ENCODE assay signal across 23 mouse cellular contexts in the genomic region with DNA sequence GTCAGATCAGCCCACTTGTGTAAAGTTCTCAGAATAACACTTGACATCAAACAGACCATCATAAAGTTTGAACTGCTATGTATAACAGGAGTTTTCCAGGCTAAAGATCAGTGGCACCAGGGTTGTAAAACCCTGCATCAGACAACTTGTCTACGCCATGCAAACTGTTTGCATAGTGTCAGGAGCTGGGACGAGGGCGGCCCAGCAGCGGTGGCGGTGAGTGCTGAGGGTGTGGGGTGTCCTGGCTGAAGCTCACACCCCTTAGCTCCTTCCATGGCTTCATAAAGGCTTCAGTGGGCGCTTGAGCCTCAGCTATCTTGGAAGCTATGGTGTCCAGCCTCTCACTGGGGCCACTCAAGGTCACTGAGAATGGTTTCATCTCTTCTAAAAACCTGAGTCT. TPM values are rescaled to one million over a fixed set of nuclear protein-coding genes. Genes with fewer than 3 reads are reported as not detected.
DNase-seq lines count a peak whose midpoint lies in the region; ATAC-seq and TF ChIP-seq lines count a peak whose summit lies in the region.
"Had no signal": no experiment of that assay in that cellular context is flagged by ENCODE, and none has a peak within 500 bp of the region (broad histone marks: within the 10 kb centered on the region; RNA-seq: fewer than 3 reads in every experiment).

No protein-coding gene starts in this region.

- no peak overlapping the region for H3K4me2 ChIP-seq in kidney, embryonic 15.5 days
- H3K4me2 ChIP-seq in lung, postnatal 0 days (replicated peaks; ENCODE audit: low read depth, low read length): no peak overlapping the region
- H3K4me2 ChIP-seq in stomach, postnatal 0 days (replicated peaks; ENCODE audit: low read depth): no peak overlapping the region
- H3K4me2 ChIP-seq: embryonic facial prominence, embryonic 15.5 days; heart, embryonic 12.5 days; hindbrain, embryonic 15.5 days had no signal

- TF ChIP-seq EP300 in lung, postnatal 0 days (IDR thresholded peaks at IDR 0.05): no peak
- TF ChIP-seq EP300 in stomach, postnatal 0 days (optimal IDR thresholded peaks at IDR 0.05): no peak

- no peak for TF ChIP-seq POLR2A in kidney, adult 2 months (IDR thresholded peaks at IDR 0.05; ENCODE audit: low read depth, low read length)

- no peaks in the 10 kb centered on the region for H3K27me3 ChIP-seq in kidney, adult 2 months (replicated peaks; ENCODE audit: control insufficient read depth, insufficient read depth, low read length)
- no peaks in the 10 kb centered on the region for H3K27me3 ChIP-seq in kidney, embryonic 15.5 days
- no peaks in the 10 kb centered on the region for H3K27me3 ChIP-seq in lung, postnatal 0 days (replicated peaks; ENCODE audit: insufficient read depth, low read length)
- H3K27me3 ChIP-seq in stomach, postnatal 0 days (ENCODE audit: control insufficient read depth, insufficient read depth, low read length): no peaks in the 10 kb centered on the region
- H3K27me3 ChIP-seq: embryonic facial prominence, embryonic 15.5 days; heart, embryonic 12.5 days; hindbrain, embryonic 15.5 days; Patski had no signal

- 83% methylated on average over 6 of the region's 6 CpGs for WGBS in kidney, adult 2 months
- WGBS in kidney, embryonic 15.5 days: 66% methylated on average over 6 of the region's 6 CpGs
- WGBS in lung, postnatal 0 days: 58% methylated on average over 6 of the region's 6 CpGs
- 13% methylated on average over 6 of the region's 6 CpGs for WGBS in large intestine, adult 2 months
- 75% methylated on average over 6 of the region's 6 CpGs for WGBS in stomach, postnatal 0 days

- H3K9ac ChIP-seq in kidney, embryonic 15.5 days: no peak overlapping the region
- no peak overlapping the region for H3K9ac ChIP-seq in lung, postnatal 0 days (replicated peaks; ENCODE audit: low read depth)
- H3K9ac ChIP-seq in stomach, postnatal 0 days (ENCODE audit: low read length): no peak overlapping the region
- H3K9ac ChIP-seq: embryonic facial prominence, embryonic 15.5 days; heart, embryonic 12.5 days; hindbrain, embryonic 15.5 days had no signal

- H3K4me1 ChIP-seq in kidney, adult 2 months (ENCODE audit: control insufficient read depth, insufficient read depth, low read length): peaks cover 36% of the 10 kb centered on the region
- H3K4me1 ChIP-seq in kidney, embryonic 15.5 days: peaks cover 37% of the 10 kb centered on the region
- no peaks in the 10 kb centered on the region for H3K4me1 ChIP-seq in lung, postnatal 0 days (ENCODE audit: insufficient read depth, low read depth, low read length)
- H3K4me1 ChIP-seq in stomach, postnatal 0 days (replicated peaks; ENCODE audit: control insufficient read depth, insufficient read depth): no peaks in the 10 kb centered on the region
- H3K4me1 ChIP-seq: embryonic facial prominence, embryonic 15.5 days; hindbrain, embryonic 15.5 days had no signal

- no peak for DNase-seq in kidney, adult 2 months
- DNase-seq in lung, postnatal 0 days (ENCODE audit: low spot score): no peak
- no peak for DNase-seq in lung, adult 18-20 months
- peak; percentile 87 for DNase-seq in large intestine, adult 2 months (ENCODE audit: low read depth, low spot score)
- DNase-seq in stomach, postnatal 0 days (ENCODE audit: low spot score): peak; percentile 38
- no peak for DNase-seq in spleen, postnatal 14 days (ENCODE audit: low spot score in 2 of 2)
- no peak for DNase-seq in MN1 (ENCODE audit: low spot score)
- DNase-seq: adrenal gland, postnatal 25 days; cerebellum, adult 18-20 months; cerebellum, adult 9-11 months; cerebellum, postnatal 36 days; gastrocnemius, postnatal 36 days; heart, adult 2 months had no signal

- no peaks in the 10 kb centered on the region for H3K9me3 ChIP-seq in kidney, embryonic 15.5 days (replicated peaks)
- no peaks in the 10 kb centered on the region for H3K9me3 ChIP-seq in lung, postnatal 0 days (ENCODE audit: low read length)
- H3K9me3 ChIP-seq in stomach, postnatal 0 days (ENCODE audit: control insufficient read depth, low read length): no peaks in the 10 kb centered on the region
- H3K9me3 ChIP-seq: embryonic facial prominence, embryonic 15.5 days; forebrain, embryonic 10.5 days; heart, embryonic 12.5 days; hindbrain, embryonic 10.5 days; hindbrain, embryonic 15.5 days had no signal

- ATAC-seq in kidney, embryonic 15.5 days (replicated peaks; ENCODE audit: low FRiP score): no peak
- peak; percentile 19 for ATAC-seq in lung, postnatal 0 days
- ATAC-seq in stomach, postnatal 0 days (ENCODE audit: low FRiP score, low TSS enrichment): peak; percentile 58
- ATAC-seq: activated CD4-positive, CD25-positive, alpha-beta regulatory T cell, adult 4 months; forebrain, embryonic 14.5 days; Patski had no signal

- peak overlapping the region; percentile 25; the same call in 1 of the 2 replicates for H3K27ac ChIP-seq in kidney, adult 2 months (ENCODE audit: insufficient read depth, low read depth, low read length)
- H3K27ac ChIP-seq in kidney, embryonic 15.5 days: no peak overlapping the region
- no peak overlapping the region for H3K27ac ChIP-seq in lung, postnatal 0 days (ENCODE audit: low read length)
- H3K27ac ChIP-seq in stomach, postnatal 0 days (replicated peaks): no peak overlapping the region
- H3K27ac ChIP-seq: embryonic facial prominence, embryonic 15.5 days; heart, adult 2 months; hindbrain, embryonic 15.5 days had no signal

- H3K36me3 ChIP-seq in kidney, adult 2 months (ENCODE audit: control insufficient read depth, insufficient read depth, low read length): no peaks in the 10 kb centered on the region
- H3K36me3 ChIP-seq in kidney, embryonic 15.5 days: no peaks in the 10 kb centered on the region
- H3K36me3 ChIP-seq in lung, postnatal 0 days (ENCODE audit: insufficient read depth, low read length): no peaks in the 10 kb centered on the region
- no peaks in the 10 kb centered on the region for H3K36me3 ChIP-seq in stomach, postnatal 0 days (ENCODE audit: control insufficient read depth, insufficient read depth, low read length)
- H3K36me3 ChIP-seq: embryonic facial prominence, embryonic 15.5 days; forebrain, embryonic 10.5 days; heart, embryonic 12.5 days; hindbrain, embryonic 10.5 days; hindbrain, embryonic 15.5 days had no signal

- TF ChIP-seq CTCF in kidney, adult 2 months (conservative IDR thresholded peaks at IDR 0.05; ENCODE audit: insufficient read depth, insufficient read length, low read depth, low read length): no peak
- TF ChIP-seq CTCF in lung, postnatal 0 days (IDR thresholded peaks at IDR 0.05): no peak
- no peak for TF ChIP-seq CTCF in stomach, postnatal 0 days (IDR thresholded peaks at IDR 0.05; ENCODE audit: low read depth)

- no peak overlapping the region for H3K4me3 ChIP-seq in kidney, adult 2 months (ENCODE audit: insufficient read depth, low read depth, low read length)
- no peak overlapping the region for H3K4me3 ChIP-seq in kidney, embryonic 15.5 days (replicated peaks)
- H3K4me3 ChIP-seq in lung, postnatal 0 days (ENCODE audit: low read depth, low read length): no peak overlapping the region
- no peak overlapping the region for H3K4me3 ChIP-seq in stomach, postnatal 0 days (ENCODE audit: low read depth, low read length)
- H3K4me3 ChIP-seq: embryonic facial prominence, embryonic 15.5 days; erythroblast, embryonic 14.5 days; forebrain, embryonic 10.5 days; heart, adult 2 months; heart, embryonic 12.5 days; hindbrain, embryonic 10.5 days; hindbrain, embryonic 15.5 days had no signal

RNA-seq across cellular contexts. Expression of a gene that starts 55.2 kb away (rescaled TPM):
- 30.0 and 31.6 TPM in 2 replicates for polyA plus RNA-seq in kidney, adult 2 months (2012; rRNA removed)
- polyA plus RNA-seq in kidney, embryonic 15.5 days (2015; fragmentation: Nextera tagmentation; extraction: Ambion mirVana): 26.7 and 28.8 TPM in 2 replicates
- 12.9 and 14.4 TPM in 2 replicates for polyA plus RNA-seq in lung, postnatal 0 days (2015; fragmentation: Nextera tagmentation; extraction: Ambion mirVana)
- polyA plus RNA-seq in large intestine, adult 2 months (2012; rRNA removed): 21.6 and 33.7 TPM in 2 replicates
- polyA plus RNA-seq in stomach, postnatal 0 days (2015; fragmentation: Nextera tagmentation; extraction: Ambion mirVana): 23.0 TPM in 2 replicates

Comparison
In these comparisons a context has a peak if more than half of its experiments do, and no peak if none do; other contexts are left out.
1. DNase-seq: peak in large intestine, adult 2 months (single experiment) and stomach, postnatal 0 days (single experiment); none in kidney, adult 2 months (single experiment), lung, postnatal 0 days (single experiment), lung, adult 18-20 months (0 of 2), spleen, postnatal 14 days (0 of 2) and MN1 (single experiment).